Mouse (Mus musculus): Measurements from ENCODE around the gene Adam10. TPM values are rescaled to one million over a fixed set of nuclear protein-coding genes. Genes with fewer than 3 reads are reported as not detected.
A peak's percentile ranks its signal among the peaks of the same experiment; 100 is the strongest.

Adam10 gene
- polyA plus RNA-seq, 1 experiment from 2014 or later, result 61.4 TPM

- H3K36me3 ChIP-seq (ENCODE audit: control insufficient read depth, insufficient read depth, low read length), result no peaks in the 10 kb centered on the region
- H3K4me2 ChIP-seq (ENCODE audit: low read depth, low read length, severe bottlenecking), result no peak overlapping the region
- H3K27me3 ChIP-seq (ENCODE audit: control insufficient read depth, insufficient read depth, low read length), result no peaks in the 10 kb centered on the region
- no peaks in the 10 kb centered on the region for H3K9me3 ChIP-seq (ENCODE audit: control insufficient read depth, low read length)
- H3K27ac ChIP-seq (ENCODE audit: low read depth, low read length), result no peak overlapping the region
- no peak overlapping the region for H3K4me3 ChIP-seq (ENCODE audit: low read depth, low read length)
- no peaks in the 10 kb centered on the region for H3K4me1 ChIP-seq (replicated peaks; ENCODE audit: control insufficient read depth, insufficient read depth, low read length)
- no peak overlapping the region for H3K9ac ChIP-seq (ENCODE audit: low read length)
- ATAC-seq (replicated peaks; ENCODE audit: low FRiP score) (no peak), DNase-seq (ENCODE audit: low spot score) (no peak)
- 68% methylated on average over 2 of the region's 2 CpGs for WGBS
Measured at GRCm38 (mm10) chr9:70669197-70669596, 9.6 kb upstream of the Adam10 start.

- H3K9me3 ChIP-seq (ENCODE audit: control insufficient read depth, low read length), result no peaks in the 10 kb centered on the region
- 84% methylated on average over 6 of the region's 6 CpGs for WGBS
- no peaks in the 10 kb centered on the region for H3K4me1 ChIP-seq (replicated peaks; ENCODE audit: control insufficient read depth, insufficient read depth, low read length)
- no peak overlapping the region for H3K4me2 ChIP-seq (ENCODE audit: low read depth, low read length, severe bottlenecking)
- no peaks in the 10 kb centered on the region for H3K36me3 ChIP-seq (ENCODE audit: control insufficient read depth, insufficient read depth, low read length)
- H3K27ac ChIP-seq (ENCODE audit: low read depth, low read length), result no peak overlapping the region
- DNase-seq (ENCODE audit: low spot score) (no peak), ATAC-seq (replicated peaks; ENCODE audit: low FRiP score) (no peak)
- no peak overlapping the region for H3K4me3 ChIP-seq (ENCODE audit: low read depth, low read length)
- H3K9ac ChIP-seq (ENCODE audit: low read length), result no peak overlapping the region
- H3K27me3 ChIP-seq (ENCODE audit: control insufficient read depth, insufficient read depth, low read length), result no peaks in the 10 kb centered on the region
Measured at GRCm38 (mm10) chr9:70670381-70670780, 8.4 kb upstream of the Adam10 start.

GRCm38 (mm10) chr9:70671278-70671677, 7.5 kb upstream of the Adam10 start:
- H3K9me3 ChIP-seq (ENCODE audit: control insufficient read depth, low read length), result no peaks in the 10 kb centered on the region
- no peak overlapping the region for H3K4me2 ChIP-seq (ENCODE audit: low read depth, low read length, severe bottlenecking)
- H3K4me1 ChIP-seq (replicated peaks; ENCODE audit: control insufficient read depth, insufficient read depth, low read length), result no peaks in the 10 kb centered on the region
- no peak overlapping the region for H3K9ac ChIP-seq (ENCODE audit: low read length)
- no peaks in the 10 kb centered on the region for H3K36me3 ChIP-seq (ENCODE audit: control insufficient read depth, insufficient read depth, low read length)
- no peak for ATAC-seq (replicated peaks; ENCODE audit: low FRiP score)
- no peak for DNase-seq (ENCODE audit: low spot score)
- H3K27me3 ChIP-seq (ENCODE audit: control insufficient read depth, insufficient read depth, low read length), result no peaks in the 10 kb centered on the region
- H3K27ac ChIP-seq (ENCODE audit: low read depth, low read length), result no peak overlapping the region
- WGBS, result 78% methylated on average over 6 of the region's 6 CpGs
- no peak overlapping the region for H3K4me3 ChIP-seq (ENCODE audit: low read depth, low read length)

- Histone ChIP-seq H3K27me3 (ENCODE audit: control insufficient read depth, insufficient read depth, low read length) (no peaks in the 10 kb centered on the region), H3K9me3 (ENCODE audit: control insufficient read depth, low read length) (no peaks in the 10 kb centered on the region), H3K4me3 (ENCODE audit: low read depth, low read length) (no peak overlapping the region), H3K4me1 (replicated peaks; ENCODE audit: control insufficient read depth, insufficient read depth, low read length) (no peaks in the 10 kb centered on the region), H3K27ac (ENCODE audit: low read depth, low read length) (no peak overlapping the region), H3K4me2 (ENCODE audit: low read depth, low read length, severe bottlenecking) (no peak overlapping the region), H3K36me3 (ENCODE audit: control insufficient read depth, insufficient read depth, low read length) (no peaks in the 10 kb centered on the region), H3K9ac (ENCODE audit: low read length) (no peak overlapping the region)
- no peak for DNase-seq (ENCODE audit: low spot score)
- WGBS, result 58% methylated on average over 10 of the region's 10 CpGs
- ATAC-seq (replicated peaks; ENCODE audit: low FRiP score), result no peak
Measured at GRCm38 (mm10) chr9:70671772-70672579, 6.8 kb upstream of the Adam10 start.

- DNase-seq (ENCODE audit: low spot score), result no peak
Measured at GRCm38 (mm10) chr9:70673656-70674055, 5.1 kb upstream of the Adam10 start.

GRCm38 (mm10) chr9:70675117-70675516, 3.7 kb upstream of the Adam10 start:
- 78% methylated on average over 4 of the region's 4 CpGs for WGBS
- Histone ChIP-seq H3K27ac (ENCODE audit: low read depth, low read length) (no peak overlapping the region), H3K9ac (ENCODE audit: low read length) (no peak overlapping the region), H3K27me3 (ENCODE audit: control insufficient read depth, insufficient read depth, low read length) (no peaks in the 10 kb centered on the region), H3K4me1 (replicated peaks; ENCODE audit: control insufficient read depth, insufficient read depth, low read length) (no peaks in the 10 kb centered on the region), H3K36me3 (ENCODE audit: control insufficient read depth, insufficient read depth, low read length) (no peaks in the 10 kb centered on the region), H3K9me3 (ENCODE audit: control insufficient read depth, low read length) (no peaks in the 10 kb centered on the region), H3K4me2 (ENCODE audit: low read depth, low read length, severe bottlenecking) (no peak overlapping the region), H3K4me3 (ENCODE audit: low read depth, low read length) (no peak overlapping the region)
- no peak for ATAC-seq (replicated peaks; ENCODE audit: low FRiP score)
- no peak for DNase-seq (ENCODE audit: low spot score)

More at GRCm38 (mm10) chr9:70673656-70674055, 5.1 kb upstream of the Adam10 start:
- Histone ChIP-seq H3K4me1 (replicated peaks; ENCODE audit: control insufficient read depth, insufficient read depth, low read length) (no peaks in the 10 kb centered on the region), H3K9ac (ENCODE audit: low read length) (no peak overlapping the region), H3K9me3 (ENCODE audit: control insufficient read depth, low read length) (no peaks in the 10 kb centered on the region), H3K27me3 (ENCODE audit: control insufficient read depth, insufficient read depth, low read length) (no peaks in the 10 kb centered on the region), H3K27ac (ENCODE audit: low read depth, low read length) (no peak overlapping the region), H3K4me2 (ENCODE audit: low read depth, low read length, severe bottlenecking) (no peak overlapping the region), H3K36me3 (ENCODE audit: control insufficient read depth, insufficient read depth, low read length) (no peaks in the 10 kb centered on the region), H3K4me3 (ENCODE audit: low read depth, low read length) (no peak overlapping the region)
- 90% methylated on average over 4 of the region's 4 CpGs for WGBS
- no peak for ATAC-seq (replicated peaks; ENCODE audit: low FRiP score)

- no peaks in the 10 kb centered on the region for H3K36me3 ChIP-seq (ENCODE audit: control insufficient read depth, insufficient read depth, low read length)
- 91% methylated on average over 5 of the region's 5 CpGs for WGBS
- ATAC-seq (replicated peaks; ENCODE audit: low FRiP score), result no peak
Measured at GRCm38 (mm10) chr9:70675961-70676360, 2.8 kb upstream of the Adam10 start.

GRCm38 (mm10) chr9:70679132-70680091, 615 bp downstream of the Adam10 start:
- WGBS, result under 1% methylated on average over 71 of the region's 103 CpGs
- DNase-seq (ENCODE audit: low spot score) (peak; percentile 86), ATAC-seq (replicated peaks; ENCODE audit: low FRiP score) (no peak; the same call in none of the 2 replicates)
- Histone ChIP-seq H3K36me3 (ENCODE audit: control insufficient read depth, insufficient read depth, low read length) (no peaks in the 10 kb centered on the region), H3K9me3 (ENCODE audit: control insufficient read depth, low read length) (no peaks in the 10 kb centered on the region), H3K9ac (ENCODE audit: low read length) (peak overlapping the region; percentile 92), H3K4me1 (replicated peaks; ENCODE audit: control insufficient read depth, insufficient read depth, low read length) (no peaks in the 10 kb centered on the region; the same call in 1 of the 2 replicates), H3K4me3 (ENCODE audit: low read depth, low read length) (peak overlapping the region; percentile 96), H3K4me2 (ENCODE audit: low read depth, low read length, severe bottlenecking) (peak overlapping the region; percentile 45), H3K27me3 (ENCODE audit: control insufficient read depth, insufficient read depth, low read length) (no peaks in the 10 kb centered on the region), H3K27ac (ENCODE audit: low read depth, low read length) (peak overlapping the region; percentile 95)

More at GRCm38 (mm10) chr9:70675961-70676360, 2.8 kb upstream of the Adam10 start:
- Histone ChIP-seq H3K9ac (ENCODE audit: low read length) (no peak overlapping the region), H3K4me3 (ENCODE audit: low read depth, low read length) (no peak overlapping the region), H3K9me3 (ENCODE audit: control insufficient read depth, low read length) (no peaks in the 10 kb centered on the region), H3K27ac (ENCODE audit: low read depth, low read length) (no peak overlapping the region), H3K4me1 (replicated peaks; ENCODE audit: control insufficient read depth, insufficient read depth, low read length) (no peaks in the 10 kb centered on the region), H3K4me2 (ENCODE audit: low read depth, low read length, severe bottlenecking) (no peak overlapping the region), H3K27me3 (ENCODE audit: control insufficient read depth, insufficient read depth, low read length) (no peaks in the 10 kb centered on the region)
- no peak for DNase-seq (ENCODE audit: low spot score)

Data from forebrain, embryonic 11.5 days (tissue).